Mouse (Mus musculus): Measurements from ENCODE around the gene Tpm1. TPM values are rescaled to one million over a fixed set of nuclear protein-coding genes. Genes with fewer than 3 reads are reported as not detected.

Tpm1 gene
- 187 and 214 TPM in 2 replicates for polyA plus RNA-seq (2015; fragmentation: Nextera tagmentation; extraction: Ambion mirVana)

DNA sequence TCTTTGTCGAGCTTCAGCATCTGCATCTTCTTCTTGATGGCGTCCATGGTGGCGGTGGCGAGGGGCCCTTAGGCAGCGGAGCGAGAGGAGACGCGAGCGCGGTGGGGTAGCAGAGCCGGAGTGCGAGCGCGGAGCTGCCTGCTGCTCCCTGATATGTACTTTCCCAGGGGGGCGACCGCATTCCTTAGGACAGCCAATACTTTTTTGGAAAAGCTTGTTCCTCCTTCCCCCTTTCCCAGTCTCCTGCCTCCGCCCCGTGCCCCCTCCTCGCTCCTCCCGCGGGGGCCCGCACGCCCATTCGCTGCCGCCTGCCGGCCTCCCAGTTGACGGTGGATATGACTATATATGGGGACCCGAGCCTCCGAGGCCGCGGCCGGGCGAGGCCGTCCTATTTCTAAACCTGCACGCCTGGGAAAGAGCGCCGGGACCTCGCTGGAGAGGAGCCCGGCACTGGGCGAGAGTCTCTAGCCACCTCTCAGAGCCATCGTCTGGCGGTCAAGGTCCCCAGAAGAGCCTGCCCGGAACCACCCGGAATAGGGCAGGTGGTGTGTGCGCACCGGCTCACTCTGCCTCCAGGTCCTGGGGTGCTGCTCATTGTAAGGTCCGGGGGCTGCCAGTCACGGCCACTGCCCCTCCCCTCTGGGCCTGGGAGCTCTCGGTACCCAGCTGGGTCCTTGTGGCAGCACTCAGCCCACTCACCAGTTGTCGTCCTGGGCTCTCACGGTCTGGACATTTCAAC, at the start of gene Tpm1:
Tpm1 (minus strand) TSS at position 321 of the 739 bp plus-strand sequence.
- peaks cover 27% of the 10 kb centered on the region for H3K4me1 ChIP-seq (ENCODE audit: control insufficient read depth, insufficient read depth, low read depth, low read length)
- H3K4me3 ChIP-seq (ENCODE audit: low read length) = peak within 1 kb of the TSS; percentile 56
- H3K36me3 ChIP-seq (ENCODE audit: control insufficient read depth, insufficient read depth, low read length) = no peaks in the 10 kb centered on the region
- H3K9me3 ChIP-seq (ENCODE audit: control insufficient read depth, low read length) = no peaks in the 10 kb centered on the region
- peak within 1 kb of the TSS; percentile 97 for H3K4me2 ChIP-seq (ENCODE audit: low read length)
- WGBS = under 1% methylated on average over 51 of the region's 51 CpGs
- ATAC-seq = peak; percentile 49
- peak within 1 kb of the TSS; percentile 16; the same call in 1 of the 2 replicates for H3K27ac ChIP-seq (ENCODE audit: low read depth, low read length)
- peaks cover 8% of the 10 kb centered on the region for H3K27me3 ChIP-seq (replicated peaks; ENCODE audit: control insufficient read depth, insufficient read depth, low read length)
- peak within 1 kb of the TSS; percentile 67 for H3K9ac ChIP-seq (ENCODE audit: low read depth, low read length)

DNA sequence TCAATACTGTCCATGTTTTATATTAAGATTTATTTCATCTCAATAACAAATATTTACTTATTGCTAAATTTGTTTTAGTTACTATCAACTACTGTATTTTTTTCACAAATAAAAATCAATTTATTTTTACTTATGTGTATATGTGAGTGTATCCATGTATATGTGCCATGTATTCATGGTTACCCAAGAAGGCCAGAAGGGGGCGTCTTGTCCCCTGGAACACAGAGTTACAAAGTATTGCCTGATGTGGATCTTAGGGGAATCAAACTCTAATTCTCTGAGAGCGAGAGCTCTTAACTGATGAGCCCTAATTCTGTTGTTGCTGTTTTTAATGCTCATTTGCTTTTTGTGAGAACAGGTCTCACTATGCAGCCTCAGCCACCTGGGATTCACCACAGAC, 45.2 kb upstream of the Tpm1 start:
- no peaks in the 10 kb centered on the region for H3K36me3 ChIP-seq (ENCODE audit: control insufficient read depth, insufficient read depth, low read length)
- no peaks in the 10 kb centered on the region for H3K9me3 ChIP-seq (ENCODE audit: control insufficient read depth, low read length)
- WGBS = 91% methylated on average over 2 of the region's 2 CpGs
- no peak overlapping the region for H3K9ac ChIP-seq (ENCODE audit: low read depth, low read length)
- no peak overlapping the region for H3K4me2 ChIP-seq (ENCODE audit: low read length)
- H3K4me3 ChIP-seq (ENCODE audit: low read length) = no peak overlapping the region
- ATAC-seq = no peak
- no peak overlapping the region for H3K27ac ChIP-seq (ENCODE audit: low read depth, low read length)
- H3K27me3 ChIP-seq (replicated peaks; ENCODE audit: control insufficient read depth, insufficient read depth, low read length) = no peaks in the 10 kb centered on the region
- H3K4me1 ChIP-seq (ENCODE audit: control insufficient read depth, insufficient read depth, low read depth, low read length) = no peaks in the 10 kb centered on the region; the same call in 1 of the 2 replicates

DNA sequence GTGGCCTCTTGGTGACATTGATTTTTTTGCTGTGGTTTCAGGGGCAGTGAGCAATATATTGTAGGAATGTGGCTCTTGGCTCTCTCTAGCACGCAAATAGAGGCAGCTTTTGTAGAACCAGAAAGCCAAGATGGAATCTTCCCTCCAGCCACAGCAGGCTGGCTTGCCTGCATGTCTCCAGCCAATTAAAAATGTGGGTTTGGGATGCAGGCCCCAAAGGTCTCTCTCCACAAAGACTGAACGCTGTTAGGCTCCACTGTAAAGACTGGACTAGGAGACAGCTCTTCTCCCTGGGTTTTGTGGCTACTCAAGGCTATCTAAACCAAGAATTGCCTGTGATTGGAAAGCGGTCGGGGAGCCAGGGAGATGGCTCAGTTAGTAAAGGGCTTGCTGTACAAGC, 43.0 kb upstream of the Tpm1 start:
- H3K36me3 ChIP-seq (ENCODE audit: control insufficient read depth, insufficient read depth, low read length) = no peaks in the 10 kb centered on the region
- no peaks in the 10 kb centered on the region for H3K27me3 ChIP-seq (replicated peaks; ENCODE audit: control insufficient read depth, insufficient read depth, low read length)
- H3K9me3 ChIP-seq (ENCODE audit: control insufficient read depth, low read length) = no peaks in the 10 kb centered on the region
- no peak overlapping the region for H3K27ac ChIP-seq (ENCODE audit: low read depth, low read length)
- 71% methylated on average over 4 of the region's 4 CpGs for WGBS
- ATAC-seq = no peak
- no peak overlapping the region for H3K9ac ChIP-seq (ENCODE audit: low read depth, low read length)
- H3K4me3 ChIP-seq (ENCODE audit: low read length) = no peak overlapping the region
- no peaks in the 10 kb centered on the region; the same call in 1 of the 2 replicates for H3K4me1 ChIP-seq (ENCODE audit: control insufficient read depth, insufficient read depth, low read depth, low read length)
- no peak overlapping the region for H3K4me2 ChIP-seq (ENCODE audit: low read length)

DNA sequence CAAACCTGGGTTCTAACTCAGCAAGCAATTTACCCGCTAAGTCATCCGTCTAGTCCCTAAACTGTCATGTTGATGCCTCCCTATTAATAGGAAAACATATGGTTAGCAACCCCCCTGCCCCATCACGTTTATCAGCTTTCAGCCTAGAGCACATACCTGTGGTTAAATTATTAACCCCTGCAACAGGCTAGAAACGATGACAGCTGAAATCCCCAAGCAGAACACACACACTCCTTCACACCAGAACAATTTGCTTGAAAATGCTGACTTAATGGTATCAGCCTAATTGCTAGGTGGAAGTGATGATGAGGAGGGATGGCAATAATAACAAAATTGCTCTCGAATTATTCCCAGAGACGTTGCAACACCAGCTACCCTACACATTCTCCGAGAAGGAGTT, 42.4 kb upstream of the Tpm1 start:
- no peak overlapping the region for H3K9ac ChIP-seq (ENCODE audit: low read depth, low read length)

DNA sequence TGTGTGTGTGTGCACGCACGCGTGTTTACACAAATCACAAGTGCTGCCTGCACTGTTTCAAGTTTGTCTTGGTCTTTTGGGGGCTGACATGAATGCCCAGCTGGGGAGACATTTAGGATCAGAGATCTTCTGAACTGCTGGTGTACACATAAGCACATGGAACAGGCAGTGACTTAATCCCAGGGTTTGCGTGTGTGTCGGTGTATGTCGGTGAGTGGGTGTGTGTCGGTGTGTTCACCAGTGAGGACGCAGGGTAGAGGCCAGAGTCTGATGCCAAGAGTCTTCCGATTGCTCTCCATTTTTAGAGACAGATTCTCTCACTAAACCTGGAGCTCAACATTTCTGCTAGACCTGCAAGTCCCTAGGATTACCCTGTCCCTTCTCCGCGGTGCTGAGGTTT, 41.9 kb upstream of the Tpm1 start:
- no peaks in the 10 kb centered on the region; the same call in 1 of the 2 replicates for H3K4me1 ChIP-seq (ENCODE audit: control insufficient read depth, insufficient read depth, low read depth, low read length)
- 95% methylated on average over 11 of the region's 11 CpGs for WGBS
- H3K27me3 ChIP-seq (replicated peaks; ENCODE audit: control insufficient read depth, insufficient read depth, low read length) = no peaks in the 10 kb centered on the region
- no peaks in the 10 kb centered on the region for H3K9me3 ChIP-seq (ENCODE audit: control insufficient read depth, low read length)
- no peak overlapping the region for H3K4me2 ChIP-seq (ENCODE audit: low read length)
- H3K9ac ChIP-seq (ENCODE audit: low read depth, low read length) = no peak overlapping the region
- no peak for ATAC-seq
- no peak overlapping the region for H3K4me3 ChIP-seq (ENCODE audit: low read length)
- no peak overlapping the region for H3K27ac ChIP-seq (ENCODE audit: low read depth, low read length)
- no peaks in the 10 kb centered on the region for H3K36me3 ChIP-seq (ENCODE audit: control insufficient read depth, insufficient read depth, low read length)

More for the DNA sequence above, 42.4 kb upstream of the Tpm1 start:
- Histone ChIP-seq H3K4me2 (ENCODE audit: low read length) (no peak overlapping the region), H3K4me1 (ENCODE audit: control insufficient read depth, insufficient read depth, low read depth, low read length) (no peaks in the 10 kb centered on the region; the same call in 1 of the 2 replicates), H3K4me3 (ENCODE audit: low read length) (no peak overlapping the region), H3K36me3 (ENCODE audit: control insufficient read depth, insufficient read depth, low read length) (no peaks in the 10 kb centered on the region), H3K27me3 (replicated peaks; ENCODE audit: control insufficient read depth, insufficient read depth, low read length) (no peaks in the 10 kb centered on the region), H3K27ac (ENCODE audit: low read depth, low read length) (no peak overlapping the region), H3K9me3 (ENCODE audit: control insufficient read depth, low read length) (no peaks in the 10 kb centered on the region)
- no peak for ATAC-seq
- WGBS = 62% methylated on average over 7 of the region's 7 CpGs

DNA sequence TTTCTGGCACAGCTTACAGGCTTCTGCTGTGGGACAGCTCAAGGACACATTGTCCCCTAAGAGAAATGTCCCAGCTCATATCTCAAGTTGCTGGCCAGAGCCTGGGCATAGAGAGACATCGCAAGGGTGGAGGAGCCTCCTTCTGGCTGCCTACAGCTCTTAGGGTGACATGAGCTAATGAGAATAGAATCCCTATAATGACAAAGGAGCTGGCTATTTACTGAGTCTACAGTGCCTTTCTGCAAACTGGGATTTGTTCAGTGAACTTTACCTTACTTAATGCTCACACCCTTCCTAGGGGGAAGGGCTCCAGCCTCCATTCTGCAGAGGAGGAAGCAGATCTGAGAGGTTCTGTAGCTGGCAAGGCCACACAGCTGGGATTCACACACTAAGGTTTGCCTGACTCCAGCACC, 41.4 kb upstream of the Tpm1 start:
- Histone ChIP-seq H3K4me3 (ENCODE audit: low read length) (no peak overlapping the region), H3K4me1 (ENCODE audit: control insufficient read depth, insufficient read depth, low read depth, low read length) (no peaks in the 10 kb centered on the region; the same call in 1 of the 2 replicates), H3K27ac (ENCODE audit: low read depth, low read length) (no peak overlapping the region), H3K27me3 (replicated peaks; ENCODE audit: control insufficient read depth, insufficient read depth, low read length) (no peaks in the 10 kb centered on the region), H3K9me3 (ENCODE audit: control insufficient read depth, low read length) (no peaks in the 10 kb centered on the region), H3K4me2 (ENCODE audit: low read length) (no peak overlapping the region), H3K36me3 (ENCODE audit: control insufficient read depth, insufficient read depth, low read length) (no peaks in the 10 kb centered on the region), H3K9ac (ENCODE audit: low read depth, low read length) (no peak overlapping the region)
- WGBS = 83% methylated on average over 1 of the region's 1 CpGs
- ATAC-seq = no peak

DNA sequence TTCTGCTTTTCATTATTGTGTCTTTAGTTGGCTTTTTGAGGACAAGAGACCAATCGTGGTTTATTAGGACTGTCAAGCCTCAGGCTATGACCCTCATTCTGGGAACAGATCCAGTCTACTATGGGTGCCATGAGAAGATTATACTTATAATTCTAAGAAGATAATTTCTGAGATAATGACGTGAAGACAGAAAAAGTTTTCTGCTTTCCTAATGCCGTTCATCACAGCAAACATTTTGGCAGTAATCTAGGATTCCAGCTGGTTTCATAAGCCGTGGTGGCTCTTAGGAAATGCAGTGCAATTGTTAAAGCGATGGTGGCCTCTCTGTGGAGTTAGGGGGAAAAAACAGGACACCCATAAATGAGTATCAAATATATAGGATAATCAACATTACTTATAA, 40.0 kb upstream of the Tpm1 start:
- H3K27me3 ChIP-seq (replicated peaks; ENCODE audit: control insufficient read depth, insufficient read depth, low read length) = no peaks in the 10 kb centered on the region
- no peaks in the 10 kb centered on the region; the same call in 1 of the 2 replicates for H3K4me1 ChIP-seq (ENCODE audit: control insufficient read depth, insufficient read depth, low read depth, low read length)
- H3K4me2 ChIP-seq (ENCODE audit: low read length) = no peak overlapping the region
- no peaks in the 10 kb centered on the region for H3K9me3 ChIP-seq (ENCODE audit: control insufficient read depth, low read length)
- no peaks in the 10 kb centered on the region for H3K36me3 ChIP-seq (ENCODE audit: control insufficient read depth, insufficient read depth, low read length)
- no peak overlapping the region for H3K4me3 ChIP-seq (ENCODE audit: low read length)
- H3K27ac ChIP-seq (ENCODE audit: low read depth, low read length) = no peak overlapping the region
- no peak for ATAC-seq
- WGBS = 71% methylated on average over 5 of the region's 5 CpGs
- H3K9ac ChIP-seq (ENCODE audit: low read depth, low read length) = no peak overlapping the region

DNA sequence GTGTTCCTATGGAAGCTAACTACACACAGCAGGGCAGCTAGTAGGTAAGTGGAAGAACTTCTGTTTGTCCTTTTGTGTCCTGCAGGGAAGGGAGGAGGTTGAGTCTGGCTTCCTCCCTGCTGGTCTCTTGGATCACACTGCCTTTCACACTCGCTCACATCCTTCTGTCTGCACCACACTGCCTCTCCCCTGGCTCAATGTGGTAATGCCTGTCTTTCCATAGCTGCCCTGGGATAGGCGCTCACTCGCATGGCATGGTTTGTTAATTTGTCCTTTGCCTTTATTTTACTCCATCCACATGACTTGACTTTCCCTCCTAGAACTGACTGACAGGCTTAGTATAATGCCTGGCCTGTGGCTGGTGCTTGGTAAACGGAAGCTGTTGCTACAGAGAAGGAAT, 34.6 kb upstream of the Tpm1 start:
- Histone ChIP-seq H3K27ac (ENCODE audit: low read depth, low read length) (no peak overlapping the region), H3K4me3 (ENCODE audit: low read length) (no peak overlapping the region), H3K9me3 (ENCODE audit: control insufficient read depth, low read length) (no peaks in the 10 kb centered on the region), H3K27me3 (replicated peaks; ENCODE audit: control insufficient read depth, insufficient read depth, low read length) (no peaks in the 10 kb centered on the region), H3K36me3 (ENCODE audit: control insufficient read depth, insufficient read depth, low read length) (no peaks in the 10 kb centered on the region), H3K4me2 (ENCODE audit: low read length) (no peak overlapping the region), H3K4me1 (ENCODE audit: control insufficient read depth, insufficient read depth, low read depth, low read length) (peaks cover 4% of the 10 kb centered on the region; the same call in 1 of the 2 replicates), H3K9ac (ENCODE audit: low read depth, low read length) (no peak overlapping the region)
- 11% methylated on average over 4 of the region's 4 CpGs for WGBS
- no peak for ATAC-seq

DNA sequence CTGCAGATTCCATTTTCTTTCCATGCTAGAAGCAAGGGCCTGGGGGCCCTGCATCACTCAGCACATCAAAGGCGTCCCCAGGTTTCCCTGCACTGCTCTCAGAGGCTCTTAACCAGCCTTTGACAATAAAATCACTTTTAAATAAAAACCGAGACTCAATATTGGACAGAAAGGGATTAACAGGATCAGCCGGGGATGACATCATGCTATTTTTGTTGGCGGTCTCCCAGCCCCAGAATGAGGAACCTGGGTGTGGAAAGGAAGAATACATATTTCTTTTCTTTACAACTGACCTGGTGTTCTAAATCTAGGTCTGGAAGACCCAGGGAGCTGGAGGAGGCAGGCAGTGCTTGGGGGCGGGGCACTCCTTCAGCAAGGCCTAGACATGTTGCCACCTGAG, 32.5 kb upstream of the Tpm1 start:
- 80% methylated on average over 5 of the region's 5 CpGs for WGBS

More for the DNA sequence above, 32.5 kb upstream of the Tpm1 start:
- Histone ChIP-seq H3K4me1 (ENCODE audit: control insufficient read depth, insufficient read depth, low read depth, low read length) (peaks cover 4% of the 10 kb centered on the region; the same call in 1 of the 2 replicates), H3K9ac (ENCODE audit: low read depth, low read length) (no peak overlapping the region), H3K36me3 (ENCODE audit: control insufficient read depth, insufficient read depth, low read length) (no peaks in the 10 kb centered on the region), H3K9me3 (ENCODE audit: control insufficient read depth, low read length) (no peaks in the 10 kb centered on the region), H3K4me3 (ENCODE audit: low read length) (no peak overlapping the region), H3K27me3 (replicated peaks; ENCODE audit: control insufficient read depth, insufficient read depth, low read length) (no peaks in the 10 kb centered on the region), H3K4me2 (ENCODE audit: low read length) (no peak overlapping the region), H3K27ac (ENCODE audit: low read depth, low read length) (no peak overlapping the region)
- no peak for ATAC-seq
